Mouse (Mus musculus) left cerebral cortex, postnatal 4 days (tissue): ENCODE data around the gene Sfxn2. TPM values are rescaled to one million over a fixed set of nuclear protein-coding genes. Genes with fewer than 3 reads are reported as not detected.

ENCODE experiments used
- DNase-seq: peaks from one replicate; pipeline ENCODE4 v3.0.0-alpha.2; 2022
- intact Hi-C: fragments of 180-260 bp; cut with DNase I; formaldehyde crosslinking; loops from one replicate; pipeline ENCODE4 v1.15.1; 2025
- total RNA-seq, 2 experiments: library from RNA; stranded (reverse); gene quantifications; 2 replicates each; pipeline ENCODE4 v1.2.3; 2021

Gene Sfxn2
- total RNA-seq, 2 experiments from 2014 or later: 12.6 to 13.7 TPM

DNA sequence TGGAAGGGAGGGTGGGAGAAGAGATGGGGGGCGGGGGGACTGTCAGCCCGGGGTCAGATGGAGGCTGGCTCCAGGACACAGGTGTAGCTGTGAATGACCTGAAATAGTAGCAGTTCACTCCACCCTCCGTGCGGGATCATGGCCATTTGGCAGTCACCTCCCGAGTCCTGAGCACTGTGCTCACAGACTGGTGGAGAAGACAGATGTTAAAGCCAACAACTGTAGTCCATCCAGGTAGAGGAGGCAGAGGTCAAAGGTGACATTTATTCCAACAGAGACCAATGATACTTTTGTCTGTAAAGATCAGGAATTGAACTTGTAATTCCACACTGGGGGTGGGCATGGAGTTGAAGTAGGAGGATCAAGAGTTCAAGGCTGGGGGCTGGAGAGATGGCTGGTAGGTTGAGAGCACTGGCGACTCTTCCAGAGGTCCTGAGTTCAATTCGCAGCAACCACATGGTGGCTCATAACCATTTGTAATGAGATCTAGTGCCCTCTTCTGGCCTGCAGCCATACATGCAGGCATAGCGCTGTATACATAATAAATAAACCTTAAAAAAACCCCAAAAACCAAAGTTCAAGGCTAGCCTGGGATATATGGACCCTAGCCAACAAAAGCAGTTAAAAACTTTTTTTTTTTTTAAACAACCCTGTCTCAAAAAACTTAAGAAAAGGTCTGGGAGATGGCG, 19.7 kb downstream of the Sfxn2 start:
- intact Hi-C loops: no loop called here
- no peak for DNase-seq

DNA sequence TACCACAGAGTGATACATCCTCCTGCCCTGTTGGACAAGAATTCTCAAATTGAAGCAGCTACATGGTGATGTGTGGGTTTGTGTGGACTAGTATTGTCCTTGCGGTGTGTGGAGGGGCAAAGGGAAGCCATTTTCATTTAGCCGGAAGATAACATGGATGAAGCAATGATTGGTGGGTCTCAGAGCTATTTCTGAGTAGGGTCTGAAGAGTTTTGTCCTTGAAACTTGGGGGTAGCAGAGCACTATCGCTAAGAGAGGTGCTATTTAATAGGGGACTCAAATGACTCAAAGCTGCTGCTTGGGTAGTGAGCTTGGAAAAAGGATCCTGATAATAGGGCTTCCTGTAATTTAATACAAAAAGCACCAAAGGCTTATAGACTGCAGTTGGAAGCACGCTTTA, 25.0 kb downstream of the Sfxn2 start:
- DNase-seq: no peak
- intact Hi-C loops: no loop called here

DNA sequence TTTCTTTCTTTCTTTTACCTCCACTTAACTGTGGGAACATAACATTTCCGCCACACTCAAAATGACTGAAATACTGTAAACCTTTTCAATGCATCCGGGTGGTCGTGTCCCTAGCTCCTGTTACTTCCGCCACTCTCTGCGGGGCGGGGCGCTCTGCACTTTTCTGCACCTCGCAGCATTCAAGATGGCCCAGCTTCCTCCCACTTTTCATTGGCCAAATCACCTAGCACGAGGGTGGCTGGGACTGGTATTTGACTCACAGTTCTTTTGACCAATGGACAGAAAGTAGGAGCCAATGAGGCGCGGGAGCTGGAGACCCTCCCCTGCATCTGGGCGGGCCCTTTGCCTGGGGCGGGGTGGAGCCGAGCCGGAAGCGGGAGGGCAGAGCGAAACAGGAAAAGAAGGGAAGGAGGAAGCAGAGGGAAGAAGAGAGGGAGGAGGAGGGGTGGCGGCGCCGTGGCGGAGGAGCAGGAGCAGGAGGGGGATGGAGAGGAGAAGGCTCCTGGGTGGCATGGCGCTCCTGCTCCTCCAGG, 25.6 kb downstream of the Sfxn2 start, which contains the start of gene Wbp1l:
Gene Wbp1l (plus strand): TSS at position 365 of the 533 bp plus-strand sequence.
- DNase-seq: peak; percentile 96
- intact Hi-C loops: no loop called here

DNA sequence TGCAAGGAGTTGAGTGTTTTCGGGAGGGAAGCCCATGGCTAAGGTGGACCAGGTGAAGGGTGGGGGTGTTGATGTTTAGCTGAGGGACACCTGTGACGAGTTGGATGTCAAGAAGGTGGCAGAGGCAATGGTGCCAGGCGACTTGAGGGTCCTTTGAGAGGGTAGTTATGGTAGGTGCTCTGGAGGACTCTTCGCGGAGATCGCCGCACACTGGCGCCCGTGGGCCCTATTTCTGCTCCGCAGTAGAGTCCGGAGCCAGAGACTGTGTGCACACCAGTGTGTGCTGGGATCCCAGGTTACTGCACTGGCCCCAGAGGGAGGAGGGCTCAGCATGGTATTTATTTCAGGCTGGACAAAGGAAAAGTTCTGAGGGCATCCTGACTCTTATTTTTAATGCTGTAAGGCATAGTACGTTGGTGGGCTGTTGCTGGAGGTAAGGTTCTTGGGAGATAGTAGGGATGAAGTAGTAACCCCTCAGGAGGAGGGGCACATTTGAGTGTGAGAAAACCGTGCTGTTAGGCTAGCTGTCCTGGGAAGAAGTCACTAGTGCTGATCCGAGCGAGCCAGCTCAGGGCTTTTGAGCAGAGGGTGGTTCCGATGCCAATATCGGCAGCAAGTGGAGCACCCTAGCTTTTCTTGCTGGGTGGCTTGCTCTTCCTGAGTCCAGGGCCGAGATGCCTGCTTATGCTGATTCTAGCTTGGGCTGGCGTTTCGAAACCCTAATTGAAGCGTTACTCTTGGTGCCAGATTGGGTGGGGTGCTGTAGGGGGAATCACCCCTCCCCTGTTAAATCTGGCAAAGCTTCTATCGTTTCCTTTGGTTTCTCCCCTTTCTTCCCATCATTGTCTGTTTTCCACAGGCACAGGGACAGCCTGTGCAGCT, 26.5 kb downstream of the Sfxn2 start:
- intact Hi-C loops: no loop called here
- DNase-seq: no peak

DNA sequence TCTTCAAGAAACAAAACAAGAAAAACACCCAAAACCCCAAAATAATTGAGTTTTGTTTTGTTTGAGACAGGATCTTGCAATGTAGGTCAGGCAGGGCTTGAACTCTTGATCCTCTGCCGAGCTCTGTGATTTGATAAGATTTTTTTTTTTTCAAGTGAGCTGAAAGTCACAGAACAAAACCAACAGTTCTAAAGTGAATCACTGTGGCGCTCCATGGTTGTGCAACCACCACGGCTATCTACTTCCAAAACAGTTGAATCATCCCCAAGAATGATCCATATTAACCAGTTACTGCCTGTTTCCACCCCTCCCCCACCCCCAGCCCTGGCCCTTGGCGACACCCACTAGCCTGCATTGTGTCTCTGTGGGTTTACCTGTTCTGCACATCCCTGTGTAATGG, 27.2 kb downstream of the Sfxn2 start:
- DNase-seq: no peak
- intact Hi-C loops: no loop called here

DNA sequence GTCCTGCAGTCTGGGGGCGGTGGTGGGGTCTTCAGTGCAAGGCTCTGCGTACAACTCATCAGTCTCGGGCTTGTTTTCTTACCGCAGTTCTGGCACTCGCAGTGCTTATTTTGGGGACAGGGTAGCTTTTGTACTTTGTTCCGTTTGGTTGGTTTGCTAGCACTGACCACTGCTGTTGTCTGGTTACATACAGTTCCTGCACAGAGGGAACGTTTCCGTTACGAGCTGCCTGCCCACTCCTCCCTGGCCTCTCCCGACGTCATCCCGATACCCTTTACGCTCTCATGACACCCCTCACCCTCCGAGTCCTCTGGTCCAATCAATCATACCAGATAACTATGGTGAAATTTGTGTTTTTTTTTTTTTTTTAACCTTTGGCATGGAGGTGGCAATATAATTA, 28.3 kb downstream of the Sfxn2 start:
- no peak for DNase-seq
- intact Hi-C loops: no loop called here

DNA sequence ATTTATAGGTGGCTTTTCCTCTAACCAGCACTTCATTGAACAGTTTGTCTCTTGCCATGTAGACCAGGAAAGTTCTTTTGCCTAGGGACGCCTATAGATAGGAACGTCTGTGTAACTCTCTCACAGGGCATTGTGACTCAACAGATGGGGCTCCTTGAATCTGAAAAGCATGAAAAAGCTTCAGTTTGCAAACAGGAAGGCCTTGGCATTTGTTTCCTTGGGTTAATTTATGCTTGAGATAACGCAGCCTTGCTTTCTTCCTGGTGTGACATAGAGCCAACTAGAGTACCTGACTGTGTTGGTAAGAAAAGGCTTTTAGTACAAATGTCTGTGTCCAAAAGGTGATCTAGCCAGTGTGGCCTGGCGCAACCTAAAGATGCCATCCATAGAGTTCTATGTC, 29.2 kb downstream of the Sfxn2 start:
- no peak for DNase-seq
- intact Hi-C loops: no loop called here

DNA sequence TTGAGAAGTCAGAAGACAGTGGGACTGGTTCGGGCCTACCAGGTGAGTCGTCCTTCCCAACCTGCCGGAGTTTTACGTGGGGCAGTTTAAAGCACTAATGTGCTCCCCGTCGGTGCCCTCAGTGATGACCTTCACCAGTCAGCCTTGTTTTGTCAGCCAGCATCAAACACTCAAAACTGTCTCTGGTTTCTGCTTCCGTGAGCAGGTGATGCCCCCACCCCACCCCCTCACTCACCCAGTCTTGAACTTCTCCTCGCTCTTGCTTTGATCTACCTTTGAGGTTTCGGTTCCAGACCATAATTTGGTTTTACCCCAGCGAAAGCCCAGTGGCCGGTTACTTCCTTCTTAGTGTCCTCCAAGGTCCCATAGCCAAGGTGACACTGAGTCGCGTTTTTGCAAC, 33.6 kb downstream of the Sfxn2 start:
- intact Hi-C loops: no loop called here
- no peak for DNase-seq

DNA sequence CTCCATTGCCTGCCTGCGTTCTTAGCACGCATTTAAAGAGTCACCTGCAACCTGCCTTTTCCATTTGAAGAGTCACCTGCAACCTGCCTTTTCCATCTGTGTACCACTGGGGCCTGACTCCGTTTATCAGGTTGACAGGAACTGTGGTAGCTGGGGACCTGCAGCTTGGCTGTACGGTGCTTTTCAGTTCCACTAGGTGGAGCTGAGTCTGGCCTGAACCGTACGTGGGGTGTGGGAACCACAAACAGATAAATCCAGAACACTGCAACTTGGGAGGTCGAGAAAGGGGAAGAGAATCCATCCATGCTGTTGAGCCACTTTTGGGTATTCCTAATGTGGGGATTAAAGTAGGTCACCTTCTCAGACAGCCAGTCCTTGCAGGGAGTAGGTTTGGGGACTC, 34.3 kb downstream of the Sfxn2 start:
- no peak for DNase-seq
- intact Hi-C loops: no loop called here

DNA sequence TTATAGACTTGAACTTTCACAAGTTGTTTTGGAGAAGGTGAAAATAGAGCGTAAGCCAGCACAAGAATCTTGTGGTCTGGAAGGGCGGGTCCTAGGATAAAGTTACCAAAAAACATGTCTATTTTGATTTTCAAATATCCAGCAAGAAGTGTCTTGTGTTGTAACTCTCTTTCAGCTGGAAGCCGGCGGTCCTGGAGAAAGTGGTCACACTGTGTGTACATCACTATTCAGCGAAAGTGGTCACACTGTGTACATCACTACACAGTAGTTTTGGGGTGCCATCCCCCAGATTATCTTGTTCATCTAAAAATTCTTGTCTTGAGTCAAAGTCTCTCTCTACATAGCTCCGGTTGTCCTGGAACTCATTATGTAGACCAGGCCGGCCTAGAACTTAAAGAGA, 35.0 kb downstream of the Sfxn2 start:
- no peak for DNase-seq
- intact Hi-C loops: no loop called here

DNA sequence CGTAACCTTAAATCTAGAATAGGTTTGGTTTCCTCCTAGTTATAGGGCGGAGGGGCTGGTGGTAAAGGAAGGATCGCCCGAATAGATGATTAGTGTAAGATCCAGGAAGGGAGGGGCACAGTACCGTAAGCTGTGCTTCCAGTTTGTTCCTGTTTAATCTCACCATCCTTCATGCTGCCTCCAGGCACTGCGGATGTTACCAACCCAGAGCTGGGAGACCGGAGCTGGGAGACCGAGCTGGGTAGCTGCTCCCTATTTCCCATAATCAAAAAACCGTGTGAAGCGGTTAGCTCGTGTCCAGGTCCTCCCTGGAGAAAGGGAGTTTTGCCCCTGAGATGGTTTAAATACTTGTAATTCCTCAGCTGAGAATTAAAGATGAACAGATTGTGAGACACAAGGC, 43.2 kb downstream of the Sfxn2 start:
- intact Hi-C loops: no loop called here
- no peak for DNase-seq

DNA sequence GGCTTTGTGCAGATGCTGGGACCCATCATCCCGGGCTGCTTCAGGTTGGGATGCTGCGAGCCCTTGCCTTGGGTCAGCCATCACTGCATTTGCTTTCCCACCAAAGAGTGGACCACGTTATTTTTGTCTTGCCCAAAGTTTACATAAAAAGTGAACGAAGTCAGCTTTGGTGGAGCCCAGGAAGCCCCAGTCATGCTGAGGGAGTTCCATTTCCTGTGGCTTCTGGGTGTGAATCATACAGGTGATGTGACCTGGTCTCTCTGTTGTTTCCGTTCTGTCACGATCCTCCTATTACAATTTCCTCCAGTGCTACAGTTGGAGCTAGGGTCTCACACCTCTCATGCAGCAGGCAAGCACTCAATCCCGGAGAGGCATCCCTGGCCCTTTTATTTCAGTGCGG, 44.2 kb downstream of the Sfxn2 start:
- DNase-seq: no peak
- intact Hi-C loops: no loop called here

DNA sequence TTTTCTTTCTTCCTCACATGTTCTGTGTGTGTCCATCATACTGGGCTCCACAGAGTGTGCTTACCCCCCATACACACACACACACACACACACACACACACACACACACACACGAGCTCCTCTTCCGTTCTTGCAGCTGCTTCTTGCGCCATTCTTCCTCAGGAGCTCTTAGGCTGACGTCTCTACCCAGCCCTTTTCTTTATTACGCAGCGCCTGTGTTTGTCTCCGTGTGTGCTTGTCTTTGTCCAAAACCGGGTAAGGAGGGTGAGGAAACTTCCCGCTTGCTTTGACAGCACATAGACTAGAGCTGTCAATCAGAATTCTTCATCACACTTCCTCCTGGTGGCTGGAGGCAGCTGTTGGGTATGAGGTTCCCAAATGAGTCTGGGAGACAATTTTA, 45.2 kb downstream of the Sfxn2 start:
- intact Hi-C loops: no loop called here

DNA sequence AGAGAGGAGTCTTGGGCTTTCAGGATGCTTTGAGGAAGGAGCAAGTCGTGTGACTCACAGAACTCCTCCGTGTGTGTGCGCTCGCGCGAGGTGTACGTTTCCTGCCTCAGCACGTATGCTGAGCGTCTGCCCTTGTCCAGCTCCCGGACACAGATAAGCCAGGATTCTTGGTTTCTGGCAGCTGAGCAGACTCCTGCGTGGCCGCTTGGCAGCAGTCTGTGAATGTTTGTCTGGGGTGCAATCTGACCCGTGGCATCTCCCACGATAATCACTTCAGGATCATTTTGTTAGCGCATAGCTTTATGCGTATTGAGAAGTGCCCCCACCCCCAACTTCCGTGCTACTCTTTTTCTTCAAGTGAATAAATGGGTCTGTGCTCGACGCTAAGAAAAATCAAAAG, 45.8 kb downstream of the Sfxn2 start:
- no peak for DNase-seq
- intact Hi-C loops: no loop called here

More for the DNA sequence above, 45.2 kb downstream of the Sfxn2 start:
- DNase-seq: no peak

DNA sequence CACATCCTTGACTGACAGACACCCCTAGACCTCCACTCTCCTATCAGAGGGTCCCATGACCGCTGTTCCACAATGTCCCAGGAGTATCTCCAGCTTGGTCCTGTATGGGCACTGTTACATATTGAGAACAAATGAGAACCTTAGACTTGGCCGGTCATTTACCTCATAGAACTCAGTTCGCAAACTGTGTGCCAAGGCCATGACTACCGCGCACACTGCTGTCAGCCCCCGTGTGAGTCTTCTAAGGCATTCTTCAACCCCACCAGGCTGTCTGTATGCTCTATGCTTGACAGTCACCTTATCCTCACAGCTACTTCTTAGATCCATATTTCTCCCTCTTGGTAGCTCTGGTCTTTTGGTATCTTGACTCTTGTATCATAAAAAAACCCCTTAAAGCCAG, 46.4 kb downstream of the Sfxn2 start:
- intact Hi-C loops: no loop called here
- no peak for DNase-seq

DNA sequence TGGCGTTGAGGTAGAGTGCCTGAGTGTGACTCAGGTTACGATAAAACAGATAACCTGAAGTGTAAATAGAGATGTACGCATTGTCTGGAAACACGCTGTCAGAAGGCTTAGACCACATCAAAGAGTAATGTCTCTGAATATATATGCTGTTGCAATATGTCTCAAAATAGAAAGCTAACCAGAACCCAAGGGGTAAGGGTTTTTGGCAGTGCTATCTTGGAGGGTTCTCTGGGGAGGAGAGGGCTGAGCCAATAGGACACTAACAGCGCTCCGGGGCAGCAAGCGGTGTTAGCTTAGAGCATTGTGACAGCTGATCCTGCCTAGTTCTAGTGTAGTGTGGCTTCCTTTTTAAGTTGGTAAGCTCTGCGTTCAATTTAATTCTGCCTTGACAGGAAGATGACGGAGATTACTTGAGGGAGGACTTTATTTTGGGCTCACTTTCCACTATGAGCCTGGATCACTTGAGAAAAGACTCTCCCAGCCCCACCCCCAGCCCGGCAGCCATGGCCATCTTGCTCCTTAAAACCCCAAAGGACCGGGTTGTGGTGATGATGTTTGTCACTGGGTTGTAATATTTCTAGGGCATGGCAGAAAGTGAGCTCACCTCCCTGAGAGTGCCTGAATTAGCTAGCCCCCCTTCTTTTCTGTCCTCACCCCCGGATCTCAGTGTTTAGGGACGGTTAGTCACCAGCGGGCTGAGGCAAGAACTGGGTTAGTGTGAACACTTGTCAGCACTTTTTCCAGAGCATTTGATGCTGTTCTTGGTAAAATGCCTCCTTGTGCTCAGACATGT, 47.0 kb downstream of the Sfxn2 start:
- intact Hi-C loops: no loop called here
- DNase-seq: no peak

DNA sequence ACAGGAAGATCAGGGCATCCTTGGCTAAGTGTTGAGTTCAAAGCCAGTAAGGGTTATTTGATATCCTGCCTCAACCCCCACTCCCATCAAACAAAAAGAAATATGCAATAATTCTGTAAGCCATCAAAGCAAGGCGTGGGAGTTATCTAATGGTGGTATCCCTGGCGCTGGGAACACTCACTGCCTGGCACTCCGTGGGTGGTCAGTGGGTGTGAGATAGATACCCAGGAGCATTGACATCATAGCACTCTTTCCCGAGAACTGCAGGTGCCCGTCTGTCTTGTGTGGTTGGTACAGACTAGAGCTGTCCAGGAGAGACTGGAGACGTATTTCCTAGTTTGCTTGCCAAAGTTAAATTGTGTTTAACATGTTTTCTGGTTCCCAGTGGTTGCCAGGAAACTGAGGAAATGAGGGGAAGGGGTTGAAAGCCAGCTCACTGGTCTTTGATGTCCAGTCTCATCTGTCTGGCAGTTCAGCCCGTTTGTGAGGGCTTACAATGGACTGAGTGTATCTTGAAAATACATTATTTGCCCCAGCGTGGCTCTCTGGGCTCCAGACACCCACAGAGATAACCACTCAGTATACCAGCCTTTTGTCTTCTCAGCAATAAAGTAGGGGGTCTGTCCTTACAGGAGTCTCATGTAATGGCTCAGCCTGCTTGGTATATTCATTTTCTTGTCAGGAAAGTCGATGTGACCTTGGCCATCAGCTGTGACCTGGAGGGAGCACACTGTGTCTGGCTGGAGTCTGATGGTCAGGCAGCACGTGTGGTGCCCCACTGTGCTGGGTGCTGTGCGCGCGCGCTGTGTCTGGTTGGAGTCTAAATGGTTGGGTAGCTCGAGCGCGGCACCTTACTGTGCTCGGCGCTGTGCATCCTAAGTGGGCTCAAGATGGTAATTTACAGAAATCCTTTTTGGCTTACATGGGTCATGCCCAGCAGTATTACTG, 48.3 kb downstream of the Sfxn2 start:
- DNase-seq: no peak
- intact Hi-C loops: no loop called here

DNA sequence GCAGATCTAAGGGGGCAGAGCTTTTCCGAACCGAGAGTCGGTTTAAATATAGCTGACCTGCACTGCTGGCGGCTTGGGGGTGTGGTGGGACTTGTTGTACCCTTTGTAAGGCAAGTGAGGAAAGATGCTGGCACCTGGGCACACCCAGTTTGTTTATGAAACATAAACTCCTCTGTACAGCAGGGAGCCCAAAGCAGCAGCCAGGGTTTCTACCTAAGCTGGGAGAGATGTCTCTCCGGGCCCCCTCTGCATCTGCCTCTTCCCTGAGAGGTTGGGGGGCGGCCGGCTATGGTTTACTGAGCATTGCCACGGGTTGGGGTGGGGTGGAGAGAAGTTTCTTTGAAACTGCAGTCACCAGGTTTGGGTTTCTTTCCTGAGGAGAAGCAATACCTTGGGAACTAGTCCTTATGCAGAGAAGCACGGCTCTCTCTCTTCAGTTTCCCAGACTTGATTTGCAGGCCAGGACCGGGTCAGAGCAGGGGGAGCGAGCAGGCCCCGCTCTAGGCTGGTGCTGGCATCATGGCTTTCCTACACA, 49.6 kb downstream of the Sfxn2 start:
- no peak for DNase-seq
- intact Hi-C loops: no loop called here

DNA sequence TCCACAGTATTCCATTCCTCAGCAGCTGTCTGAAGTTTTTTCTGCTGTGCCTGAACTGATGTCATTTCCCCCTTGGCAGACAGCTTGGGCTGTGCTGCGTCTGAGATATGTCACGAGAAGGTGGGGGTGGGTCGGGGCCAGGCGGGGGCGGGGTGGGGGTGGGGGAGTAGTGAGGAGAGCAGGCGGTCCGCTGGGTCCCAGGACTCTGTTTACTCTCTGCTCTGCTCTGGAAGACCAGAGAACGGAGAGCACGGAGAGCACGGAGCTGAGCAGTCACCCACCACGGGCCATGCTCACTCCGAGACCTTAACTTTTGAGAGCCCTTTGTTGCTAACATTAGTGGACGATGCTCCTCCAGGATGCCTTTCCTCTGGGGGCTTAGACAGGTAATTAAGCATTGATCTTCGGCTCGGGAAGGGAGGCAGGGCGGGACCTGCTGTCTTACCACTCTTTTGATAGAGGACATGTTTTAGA, 50.1 kb downstream of the Sfxn2 start:
- intact Hi-C loops: no loop called here
- no peak for DNase-seq
